Mouse (Mus musculus) forebrain, embryonic 11.5 days (tissue): ENCODE measurements around the gene Gm13124. TPM values are rescaled to one million over a fixed set of nuclear protein-coding genes. Genes with fewer than 3 reads are reported as not detected.
A peak's percentile ranks its signal among the peaks of the same experiment; 100 is the strongest.
"Not testable (repeated sequence)": the region's sequence is repeated elsewhere in the genome, so short reads cannot be mapped to it uniquely, and the experiment has no call there.

Experiments
- ATAC-seq: fragments of 200-750 bp; cut with Nextera tagmentation; replicated peaks from 2 replicates; pipeline ENCODE4 v1.8.0; 2017; ENCODE audit warnings: moderate TSS enrichment; ENCODE audit not compliant: low FRiP score
- DNase-seq: peaks from one replicate; pipeline ENCODE4 v3.0.0-alpha.2; 2017; ENCODE audit warnings: low spot score
- H3K27ac ChIP-seq: fragments of 300-500 bp; sonication (generic); 2 replicates; pipeline ENCODE4 v1.5.1; 2014; ENCODE audit warnings: low read depth, low read length
- H3K27me3 ChIP-seq: fragments of 300-500 bp; sonication (generic); 2 replicates; pipeline ENCODE4 v1.6.1; 2014; ENCODE audit warnings: mild to moderate bottlenecking, low read length, mixed read lengths; ENCODE audit not compliant: control insufficient read depth, insufficient read depth
- H3K36me3 ChIP-seq: fragments of 300-500 bp; sonication (generic); 2 replicates; pipeline ENCODE4 v1.6.1; 2014; ENCODE audit warnings: mild to moderate bottlenecking, low read length, moderate library complexity, mixed read lengths; ENCODE audit not compliant: control insufficient read depth, insufficient read depth
- H3K4me1 ChIP-seq: fragments of 300-500 bp; sonication (generic); replicated peaks from 2 replicates; pipeline ENCODE4 v1.6.1; 2014; ENCODE audit warnings: low read length, mixed read lengths; ENCODE audit not compliant: control insufficient read depth, insufficient read depth
- H3K4me2 ChIP-seq: fragments of 300-500 bp; sonication (generic); 2 replicates; pipeline ENCODE4 v1.6.1; 2014; ENCODE audit warnings: low read depth, mild to moderate bottlenecking, low read length, moderate library complexity, mixed read lengths; ENCODE audit not compliant: severe bottlenecking
- H3K4me3 ChIP-seq: fragments of 300-500 bp; sonication (generic); 2 replicates; pipeline ENCODE4 v1.5.1; 2014; ENCODE audit warnings: low read depth, low read length
- H3K9ac ChIP-seq: fragments of 300-500 bp; sonication (generic); 2 replicates; pipeline ENCODE4 v1.6.1; 2014; ENCODE audit warnings: low read length
- H3K9me3 ChIP-seq: fragments of 300-500 bp; sonication (generic); 2 replicates; pipeline ENCODE4 v1.6.1; 2016; ENCODE audit warnings: low read length, mixed read lengths; ENCODE audit not compliant: control insufficient read depth
- WGBS: fragments of 180-500 bp; shearing (Covaris S2); extraction: QIAGEN DNeasy Blood & Tissue Kit; methylation state at CpG from one replicate; pipeline ENCODE4 v1.1.7; 2014; 5-methylcytosine and 5-hydroxymethylcytosine counted together
- polyA plus RNA-seq: library from polyadenylated mRNA; unstranded; fragments of >200 nt; fragmentation: Nextera tagmentation; extraction: Ambion mirVana; gene quantifications from 2 replicates; pipeline ENCODE4 v1.2.1, GENCODE M21; 2014

Gm13124 gene
- polyA plus RNA-seq = not detected in 2 replicates

DNA sequence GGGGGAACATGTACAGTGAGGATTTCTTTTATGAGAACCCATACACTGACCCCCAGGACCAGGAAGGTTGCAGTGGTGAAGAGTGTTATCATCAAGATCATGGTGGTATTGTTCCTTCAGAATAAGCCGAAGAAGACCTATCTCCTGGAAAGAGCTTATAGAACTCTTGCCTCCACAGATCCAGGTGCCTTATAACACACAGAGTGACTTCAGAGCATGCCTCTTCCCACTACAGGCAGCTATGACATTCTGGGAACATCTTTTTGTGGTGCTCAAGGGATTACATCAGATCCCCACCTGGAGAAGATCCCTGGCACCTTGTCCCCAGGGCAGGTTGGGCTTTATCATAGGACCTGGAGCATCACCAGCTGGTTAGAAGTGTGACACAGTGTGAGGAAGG, at the start of gene Gm13124:
Gm13124 (minus strand) TSS at position 101 of the 400 bp plus-strand sequence.
- no peaks in the 10 kb centered on the region for H3K27me3 ChIP-seq
- no peak within 1 kb of the TSS for H3K4me3 ChIP-seq
- peaks cover 7% of the 10 kb centered on the region; the same call in 1 of the 2 replicates for H3K9me3 ChIP-seq
- DNase-seq (no peak), ATAC-seq (no peak)
- H3K36me3 ChIP-seq = no peaks in the 10 kb centered on the region
- 93% methylated on average over 1 of the region's 1 CpGs for WGBS
- H3K4me1 ChIP-seq = no peaks in the 10 kb centered on the region
- no peak within 1 kb of the TSS for H3K4me2 ChIP-seq
- H3K27ac ChIP-seq = no peak within 1 kb of the TSS
- no peak within 1 kb of the TSS for H3K9ac ChIP-seq

GRCm38 (mm10) chr4:144614586-144614985, 49.7 kb upstream of the Gm13124 start:
- Histone ChIP-seq H3K27me3 (no peaks in the 10 kb centered on the region), H3K9ac (no peak overlapping the region), H3K27ac (no peak overlapping the region), H3K4me2 (no peak overlapping the region), H3K9me3 (peaks cover 18% of the 10 kb centered on the region), H3K4me1 (no peaks in the 10 kb centered on the region), H3K36me3 (no peaks in the 10 kb centered on the region), H3K4me3 (no peak overlapping the region)
- 67% methylated on average over 1 of the region's 1 CpGs for WGBS
- DNase-seq = no peak
- no peak for ATAC-seq

GRCm38 (mm10) chr4:144613407-144613806, 48.5 kb upstream of the Gm13124 start, which contains the start of gene Aadacl4:
Aadacl4 (plus strand) TSS chr4:144613707.
- Histone ChIP-seq H3K4me1 (no peaks in the 10 kb centered on the region), H3K4me2 (no peak within 1 kb of the TSS), H3K4me3 (no peak within 1 kb of the TSS), H3K27me3 (no peaks in the 10 kb centered on the region), H3K9me3 (peaks cover 18% of the 10 kb centered on the region), H3K9ac (no peak within 1 kb of the TSS), H3K36me3 (no peaks in the 10 kb centered on the region), H3K27ac (no peak within 1 kb of the TSS)
- WGBS = 63% methylated on average over 1 of the region's 1 CpGs
- no peak for ATAC-seq
- DNase-seq = no peak

GRCm38 (mm10) chr4:144592790-144593189, 27.9 kb upstream of the Gm13124 start:
- Histone ChIP-seq H3K4me2 (no peak overlapping the region), H3K9ac (no peak overlapping the region), H3K4me3 (no peak overlapping the region), H3K9me3 (peaks cover 4% of the 10 kb centered on the region; the same call in 1 of the 2 replicates), H3K4me1 (no peaks in the 10 kb centered on the region), H3K36me3 (no peaks in the 10 kb centered on the region), H3K27ac (no peak overlapping the region), H3K27me3 (no peaks in the 10 kb centered on the region)
- DNase-seq (no peak), ATAC-seq (no peak)

DNA sequence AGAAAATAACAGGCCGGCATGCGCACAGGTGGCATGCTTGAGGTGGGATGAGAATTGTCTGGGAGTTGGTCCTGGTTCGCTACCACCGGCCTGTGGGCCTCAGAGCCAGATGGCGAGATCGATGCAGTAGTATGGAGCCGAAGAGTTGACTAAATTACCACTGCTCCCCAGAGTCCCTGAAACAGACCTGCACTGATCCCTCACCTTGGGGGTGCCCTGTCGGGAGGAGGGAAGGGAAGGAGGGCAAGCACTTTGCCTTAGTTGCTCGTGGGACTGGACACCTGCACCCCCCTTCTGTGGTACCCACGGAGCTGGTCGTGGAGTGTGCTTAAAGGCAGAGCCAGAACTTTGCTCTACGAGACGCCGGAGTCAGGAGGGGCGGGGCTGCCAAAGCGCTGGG, 21.3 kb upstream of the Gm13124 start:
- not testable (repeated sequence) for H3K9ac ChIP-seq, H3K27ac ChIP-seq, H3K4me2 ChIP-seq, H3K4me1 ChIP-seq, H3K27me3 ChIP-seq, H3K4me3 ChIP-seq, H3K36me3 ChIP-seq, H3K9me3 ChIP-seq, DNase-seq
- ATAC-seq = peak; percentile 61; the same call in 1 of the 2 replicates
- 81% methylated on average over 12 of the region's 16 CpGs for WGBS

- Histone ChIP-seq H3K9me3 (peaks cover 2% of the 10 kb centered on the region; the same call in 1 of the 2 replicates), H3K4me1 (no peaks in the 10 kb centered on the region), H3K36me3 (no peaks in the 10 kb centered on the region), H3K27ac (no peak overlapping the region), H3K4me3 (no peak overlapping the region), H3K4me2 (no peak overlapping the region), H3K27me3 (no peaks in the 10 kb centered on the region), H3K9ac (no peak overlapping the region)
- no peak for ATAC-seq
- DNase-seq = no peak
Measured at GRCm38 (mm10) chr4:144567752-144568151, 2.8 kb upstream of the Gm13124 start.

GRCm38 (mm10) chr4:144561205-144561604, 3.7 kb downstream of the Gm13124 start:
- Histone ChIP-seq H3K4me1 (no peaks in the 10 kb centered on the region), H3K9ac (no peak overlapping the region), H3K36me3 (no peaks in the 10 kb centered on the region), H3K4me2 (no peak overlapping the region), H3K4me3 (no peak overlapping the region), H3K9me3 (peaks cover 14% of the 10 kb centered on the region; the same call in 1 of the 2 replicates), H3K27me3 (no peaks in the 10 kb centered on the region), H3K27ac (no peak overlapping the region)
- DNase-seq (no peak), ATAC-seq (no peak)
- 68% methylated on average over 2 of the region's 2 CpGs for WGBS

- no peaks in the 10 kb centered on the region for H3K4me1 ChIP-seq
- DNase-seq = no peak
- no peak for ATAC-seq
- no peak overlapping the region for H3K4me3 ChIP-seq
- no peak overlapping the region for H3K27ac ChIP-seq
- no peak overlapping the region for H3K4me2 ChIP-seq
- H3K9ac ChIP-seq = no peak overlapping the region
- no peaks in the 10 kb centered on the region for H3K36me3 ChIP-seq
- no peaks in the 10 kb centered on the region for H3K27me3 ChIP-seq
- peaks cover 16% of the 10 kb centered on the region; the same call in 1 of the 2 replicates for H3K9me3 ChIP-seq
Measured at GRCm38 (mm10) chr4:144559792-144560191, 5.1 kb downstream of the Gm13124 start.

GRCm38 (mm10) chr4:144551156-144551555, 13.8 kb downstream of the Gm13124 start:
- no peak overlapping the region for H3K9ac ChIP-seq
- H3K36me3 ChIP-seq = no peaks in the 10 kb centered on the region
- no peak overlapping the region for H3K27ac ChIP-seq
- ATAC-seq (no peak), DNase-seq (no peak)
- no peak overlapping the region for H3K4me2 ChIP-seq
- H3K9me3 ChIP-seq = peaks cover 16% of the 10 kb centered on the region; the same call in 1 of the 2 replicates
- H3K4me1 ChIP-seq = no peaks in the 10 kb centered on the region
- H3K4me3 ChIP-seq = no peak overlapping the region
- H3K27me3 ChIP-seq = no peaks in the 10 kb centered on the region
